Mouse (Mus musculus) erythroblast, embryonic 14.5 days (primary cell): ENCODE results near the gene Il4ra.

Source experiments
- GATA1 ChIP-seq: IDR thresholded peaks from 2 replicates; pipeline ENCODE4 v1.6.1; 2012; ENCODE audit warnings: low read length, inconsistent platforms, mixed read lengths
- TAL1 ChIP-seq: IDR thresholded peaks from 3 replicates; pipeline ENCODE4 v1.6.1; 2012; ENCODE audit warnings: low read length, inconsistent platforms, mixed read lengths

GRCm38 (mm10) chr7:125503374-125504092 lies 48.4 kb upstream of the Il4ra start:
- TF ChIP-seq GATA1 (no peak), TAL1 (no peak)
